Mouse (Mus musculus) thymus, postnatal 0 days (tissue): Measurements from ENCODE around the gene Creb3l4. TPM values are rescaled to one million over a fixed set of nuclear protein-coding genes. Genes with fewer than 3 reads are reported as not detected.
"Not testable (repeated sequence)": the region's sequence is repeated elsewhere in the genome, so short reads cannot be mapped to it uniquely, and the experiment has no call there.

Experiments
- DNase-seq: peaks from one replicate; pipeline ENCODE4 v3.0.0-alpha.2; 2015; ENCODE audit warnings: low spot score
- polyA plus RNA-seq: library from polyadenylated mRNA; unstranded; fragments of >200 nt; fragmentation: Nextera tagmentation; extraction: Ambion mirVana; gene quantifications from 2 replicates; pipeline ENCODE4 v1.2.1, GENCODE M21; 2015

Gene Creb3l4
- polyA plus RNA-seq, 1 experiment from 2014 or later = 3.9 TPM

GRCm38 (mm10) chr3:90265034-90265931 lies 22.0 kb upstream of the Creb3l4 start, which contains the start of gene Dennd4b:
Gene Dennd4b, plus strand, starts transcription at chr3:90265185.
- peak; percentile 86 for DNase-seq

DNA sequence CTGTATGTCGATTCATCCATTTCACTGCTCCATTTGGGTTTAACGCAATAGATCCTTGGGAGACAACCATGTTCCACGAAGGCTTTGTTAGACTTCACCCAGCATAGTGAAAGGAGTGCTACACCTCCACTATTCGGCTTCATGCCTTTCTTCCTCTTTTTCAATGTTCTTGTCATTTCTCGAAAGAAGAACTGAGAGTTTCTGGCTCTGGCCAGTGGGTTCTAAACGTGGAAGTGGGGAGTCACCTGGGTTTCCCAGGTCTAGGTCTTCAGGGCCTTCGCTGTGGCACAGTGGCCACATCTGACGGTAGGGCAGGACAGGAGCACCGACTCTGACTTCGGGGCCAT lies 21.3 kb upstream of the Creb3l4 start:
- DNase-seq = no peak

DNA sequence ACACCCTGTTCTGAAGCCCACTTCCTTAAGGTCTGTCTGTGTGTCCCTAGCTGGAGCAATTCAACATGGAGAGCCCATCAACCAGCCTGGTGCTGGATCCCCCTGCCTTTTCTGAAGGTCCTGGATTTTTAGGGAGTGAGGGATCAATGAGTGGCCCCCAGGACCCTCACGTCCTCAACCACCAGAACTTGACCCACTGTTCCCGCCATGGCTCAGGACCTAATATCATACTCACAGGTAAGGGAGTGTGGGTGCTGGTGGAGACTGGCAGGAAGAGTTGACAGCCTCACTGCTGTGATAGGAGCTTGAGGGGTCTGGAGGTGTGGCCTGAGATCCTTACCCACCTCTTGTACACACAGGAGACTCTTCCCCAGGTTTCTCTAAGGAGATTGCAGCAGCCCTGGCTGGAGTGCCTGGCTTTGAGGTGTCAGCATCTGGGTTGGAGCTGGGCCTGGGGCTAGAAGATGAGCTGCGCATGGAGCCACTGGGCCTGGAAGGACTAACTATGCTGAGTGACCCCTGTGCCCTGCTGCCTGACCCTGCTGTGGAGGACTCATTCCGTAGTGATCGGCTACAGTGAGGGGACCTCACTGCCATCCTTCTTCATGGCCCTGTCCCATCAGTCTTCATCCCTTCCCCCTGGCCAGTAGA lies 19.9 kb upstream of the Creb3l4 start:
- no peak for DNase-seq

- no peak for DNase-seq
Measured at GRCm38 (mm10) chr3:90258521-90258920, 15.2 kb upstream of the Creb3l4 start.

GRCm38 (mm10) chr3:90256731-90257530 lies 13.6 kb upstream of the Creb3l4 start:
- DNase-seq = no peak

DNA sequence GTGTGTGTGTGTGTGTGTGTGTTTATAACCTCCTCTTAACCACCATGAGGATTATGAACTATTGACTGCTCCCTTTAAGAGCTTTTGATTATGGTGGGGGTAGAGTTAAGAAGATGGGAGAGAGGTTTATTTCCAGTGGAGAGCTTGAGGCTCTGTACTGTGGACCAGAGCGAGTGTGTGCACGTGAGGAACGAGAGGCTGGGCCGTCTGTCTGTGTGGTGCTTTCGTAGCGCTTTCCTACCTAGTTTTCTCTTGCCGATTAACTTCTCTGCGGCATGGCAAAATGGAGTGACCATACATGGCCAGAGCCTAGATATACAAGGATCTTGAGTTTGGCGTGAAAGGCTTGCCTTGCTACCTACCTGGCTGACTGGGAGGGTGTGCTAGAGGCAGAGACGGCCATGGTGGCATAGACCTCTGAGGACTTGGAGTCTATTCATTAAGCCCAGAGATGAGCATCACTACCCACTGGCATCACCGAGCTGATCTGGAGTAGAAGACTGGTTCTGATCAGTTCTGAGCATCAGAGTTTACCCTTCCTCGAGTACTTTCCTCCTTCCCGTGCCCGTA lies 12.6 kb upstream of the Creb3l4 start:
- DNase-seq = no peak

- no peak for DNase-seq
Measured at GRCm38 (mm10) chr3:90255194-90255565, 11.9 kb upstream of the Creb3l4 start.

DNA sequence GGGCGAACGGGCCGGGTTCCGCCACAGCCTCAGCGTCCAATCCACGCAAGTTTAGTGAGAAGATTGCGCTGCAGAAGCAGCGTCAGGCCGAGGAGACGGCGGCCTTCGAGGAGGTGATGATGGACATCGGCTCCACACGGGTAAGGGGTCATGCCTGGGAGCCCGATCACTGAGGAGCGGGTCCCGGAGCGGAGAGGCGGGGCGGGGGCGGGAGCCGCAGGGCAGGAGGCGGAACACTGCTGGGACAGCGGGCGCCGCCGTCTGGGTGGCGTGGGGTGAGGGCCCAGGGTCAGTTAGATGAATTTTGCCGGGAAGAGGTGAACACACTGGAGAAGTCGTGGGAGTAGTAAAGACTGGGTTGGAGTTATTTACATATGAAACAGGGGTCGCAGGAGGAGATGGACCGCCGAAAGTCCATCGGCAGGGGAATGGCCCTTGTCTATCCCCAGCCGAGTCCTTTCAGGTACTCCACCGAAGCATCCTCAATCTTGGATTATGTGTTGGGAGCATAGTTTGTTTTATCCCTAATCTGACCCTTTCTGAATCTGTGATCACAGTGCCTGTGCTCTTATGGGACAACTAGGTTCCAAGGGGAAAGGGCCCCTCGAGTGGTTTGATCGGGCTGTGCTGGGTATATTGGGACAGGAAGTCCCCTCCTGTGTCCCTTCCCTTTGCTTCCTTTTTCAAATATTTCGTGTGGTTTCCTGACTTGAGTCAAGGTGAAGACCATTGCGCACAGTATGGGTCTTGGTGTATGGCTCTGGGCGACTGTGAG lies 11.3 kb upstream of the Creb3l4 start:
- peak; percentile 40 for DNase-seq

DNA sequence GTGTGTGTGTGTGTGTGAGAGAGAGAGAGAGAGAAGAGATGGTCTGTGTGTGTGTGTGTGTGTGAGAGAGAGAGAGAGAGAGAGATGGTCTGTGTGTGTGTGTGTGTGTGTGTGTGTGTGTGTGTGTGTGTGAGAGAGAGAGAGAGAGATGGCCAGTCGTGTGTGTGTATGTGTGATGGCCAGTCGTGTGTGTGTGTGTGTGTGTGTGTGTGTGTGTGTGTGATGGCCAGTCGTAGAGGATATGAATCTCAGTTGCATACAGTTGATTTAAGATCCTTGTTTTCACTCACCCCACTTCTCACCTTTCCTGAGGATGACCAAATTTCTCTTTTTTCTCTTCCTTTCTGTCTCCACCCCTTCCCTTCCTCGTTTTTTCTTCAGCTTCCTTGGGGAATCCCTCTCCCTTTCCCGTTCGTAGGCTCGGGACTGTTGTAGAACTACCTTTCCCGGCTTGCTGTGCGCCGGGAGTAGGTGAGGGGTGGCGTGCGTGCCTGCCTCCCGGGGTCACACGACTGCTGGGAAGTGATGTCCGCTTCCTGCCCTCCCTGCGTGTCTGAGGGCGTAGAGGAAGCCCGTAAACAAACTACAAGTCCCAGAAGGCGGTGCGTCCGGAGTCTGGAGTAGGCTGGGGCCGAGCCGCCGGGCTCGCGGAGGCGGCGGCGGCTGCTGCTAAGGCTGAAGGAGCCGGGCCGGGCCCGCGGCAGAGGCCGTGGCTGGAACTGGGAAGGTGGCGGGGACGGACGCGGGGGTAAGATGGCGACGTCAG lies 10.5 kb upstream of the Creb3l4 start, which contains the start of gene Crtc2:
Crtc2 (plus strand) TSS at position 511 of the 766 bp plus-strand sequence.
- DNase-seq = peak; percentile 92

DNA sequence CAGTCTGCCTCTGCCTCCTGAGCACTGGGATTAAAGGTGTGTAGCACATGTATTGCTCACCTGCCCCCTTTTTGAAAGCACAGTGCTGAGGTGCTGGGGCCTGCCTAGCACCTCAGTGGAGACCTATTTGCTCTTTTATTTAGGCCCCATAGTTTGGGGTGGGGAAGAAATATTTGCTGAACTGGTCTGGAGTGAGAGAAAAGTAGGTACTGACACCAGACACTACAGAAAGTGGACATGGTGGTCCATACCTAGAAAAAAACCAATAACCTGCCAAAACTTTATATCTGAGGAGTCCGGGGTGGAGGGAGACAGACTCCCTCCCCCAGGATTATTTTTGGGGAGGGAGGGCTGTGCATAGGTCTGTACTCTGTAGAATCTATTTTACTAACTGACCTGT lies 9.9 kb upstream of the Creb3l4 start:
- not testable (repeated sequence) for DNase-seq

DNA sequence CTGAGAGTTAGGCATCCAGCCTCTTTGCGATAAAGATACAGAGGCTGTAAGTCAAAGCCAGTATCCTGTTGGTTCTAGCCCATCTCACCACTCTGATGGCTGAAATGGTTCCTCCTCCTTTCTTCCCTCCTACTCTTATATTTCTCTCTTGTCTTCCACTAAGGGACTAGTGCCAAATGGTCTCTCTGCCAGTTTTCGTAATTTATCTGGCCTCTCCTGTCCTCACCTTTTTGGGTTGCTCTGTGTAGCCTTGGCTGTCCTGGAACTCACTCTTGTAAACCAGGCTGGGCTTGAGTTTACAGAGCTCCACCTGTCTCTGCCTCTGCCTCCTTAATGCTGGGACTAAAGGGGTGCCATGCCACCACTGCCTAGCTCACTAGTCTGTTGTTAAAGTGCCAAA lies 9.3 kb upstream of the Creb3l4 start:
- not testable (repeated sequence) for DNase-seq

DNA sequence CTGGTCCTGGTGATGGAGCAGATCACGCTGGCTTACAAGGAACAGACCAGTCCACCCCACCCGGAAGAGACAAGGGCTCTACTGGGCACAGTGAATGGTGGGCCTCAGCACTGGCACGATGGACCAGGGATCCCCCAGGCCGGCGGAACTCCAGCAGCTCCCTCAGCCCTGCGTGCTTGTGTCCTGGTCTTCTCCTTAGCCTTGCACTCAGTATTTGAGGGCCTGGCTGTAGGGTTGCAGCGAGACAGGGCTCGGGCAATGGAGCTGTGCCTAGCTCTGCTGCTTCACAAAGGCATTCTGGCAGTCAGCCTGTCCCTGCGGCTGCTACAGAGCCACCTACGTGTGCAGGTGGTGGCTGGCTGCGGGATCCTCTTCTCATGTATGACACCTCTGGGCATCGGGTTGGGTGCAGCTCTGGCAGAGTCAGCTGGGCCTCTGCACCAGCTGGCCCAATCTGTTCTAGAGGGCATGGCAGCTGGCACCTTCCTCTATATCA lies 8.5 kb upstream of the Creb3l4 start:
- not testable (repeated sequence) for DNase-seq

GRCm38 (mm10) chr3:90250791-90251190 lies 7.5 kb upstream of the Creb3l4 start:
- no peak for DNase-seq

GRCm38 (mm10) chr3:90248746-90249100 lies 5.4 kb upstream of the Creb3l4 start:
- peak; percentile 16 for DNase-seq

DNA sequence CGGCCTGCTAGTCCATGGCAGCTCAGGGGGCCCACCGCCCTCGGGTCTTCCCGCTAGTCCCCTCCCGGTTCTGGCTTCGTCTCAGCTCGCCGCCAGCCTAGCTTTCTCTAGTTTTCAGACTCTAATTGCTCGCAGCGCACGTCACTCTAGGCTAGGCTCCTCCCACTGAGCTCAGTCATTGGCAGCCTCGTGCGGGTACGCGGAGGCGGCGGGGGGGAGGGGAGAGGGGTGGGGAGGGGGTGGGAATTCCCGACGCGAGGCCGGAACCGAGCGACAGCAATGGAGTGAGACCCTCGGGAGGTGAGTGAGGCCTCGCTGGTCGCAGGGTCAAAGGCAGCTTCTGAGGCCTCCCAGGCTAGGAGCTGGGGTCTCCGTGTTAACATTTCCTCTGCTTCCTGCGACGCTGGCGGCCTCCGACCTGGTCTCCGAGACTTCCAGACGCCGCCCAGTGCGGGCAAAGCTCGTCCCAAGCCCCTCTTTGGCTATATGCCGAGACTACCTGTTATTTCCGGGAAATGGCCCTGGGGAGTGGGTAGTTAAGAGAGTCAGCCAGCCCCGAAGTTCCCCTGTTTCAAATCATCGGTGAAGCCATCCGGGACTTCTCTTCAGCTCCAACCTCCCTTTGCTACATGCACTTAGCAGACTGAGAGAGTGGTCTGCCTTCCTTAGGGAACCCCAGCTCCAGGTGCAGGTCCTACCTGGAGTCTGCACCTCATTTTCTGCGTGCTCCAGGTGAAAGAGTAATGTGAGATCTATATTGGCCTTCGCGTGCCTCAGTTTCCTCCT lies 4.8 kb upstream of the Creb3l4 start, which contains the start of gene Slc39a1:
Slc39a1 (plus strand) TSS at position 213 of the 786 bp plus-strand sequence.
- peak; percentile 92 for DNase-seq

DNA sequence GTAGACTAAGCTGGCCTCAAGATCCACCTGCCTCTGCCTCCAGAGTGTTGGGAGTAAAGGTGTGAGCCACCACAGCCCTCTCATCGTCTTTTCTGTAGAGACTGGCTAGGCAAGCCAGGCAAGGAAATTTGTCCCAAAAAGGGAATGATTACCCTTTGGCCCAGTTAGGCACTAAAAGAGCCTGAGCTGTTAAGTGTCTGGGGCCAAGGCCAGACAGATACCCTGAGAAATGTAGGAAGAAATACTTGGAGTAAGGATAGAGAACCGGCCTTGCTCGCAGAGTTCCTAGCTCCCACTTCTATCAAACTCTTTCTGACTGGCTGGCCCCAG lies 4.3 kb upstream of the Creb3l4 start:
- no peak for DNase-seq

- DNase-seq = no peak
Measured at GRCm38 (mm10) chr3:90245406-90245805, 2.1 kb upstream of the Creb3l4 start.

DNA sequence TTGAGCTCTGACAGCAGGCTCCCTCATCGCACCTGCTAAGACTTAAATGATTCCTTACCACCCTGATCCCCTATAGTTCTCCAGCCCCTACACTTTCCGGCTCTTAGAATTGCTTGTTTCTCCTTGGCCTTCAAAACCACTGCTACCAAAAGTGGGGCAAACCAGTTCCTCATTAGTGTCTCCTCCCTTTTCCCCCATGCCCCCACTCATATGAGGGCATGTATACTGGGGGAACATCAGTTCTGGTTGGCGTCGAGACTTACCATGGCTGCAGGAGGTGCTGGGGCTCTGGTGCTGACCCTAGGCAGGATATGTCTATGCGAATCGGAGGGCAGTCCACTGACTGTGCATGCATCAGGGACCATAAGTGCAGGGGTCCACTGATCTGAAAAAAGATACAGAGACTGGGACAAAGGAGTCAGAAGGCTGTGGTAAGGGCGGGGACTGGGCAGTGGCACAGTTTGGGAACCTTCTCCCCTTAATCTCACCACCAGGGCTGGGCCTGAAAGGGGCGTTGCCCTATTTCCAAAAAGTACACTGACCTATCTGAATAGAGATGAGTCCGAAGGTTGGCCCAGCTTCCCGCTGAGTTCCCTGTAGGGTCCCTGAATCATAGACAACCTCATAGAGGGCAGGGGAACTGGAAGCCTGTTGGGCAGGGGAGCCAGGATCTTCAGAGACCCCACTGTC lies 1.5 kb downstream of the Creb3l4 start:
- no peak for DNase-seq
